Mouse (Mus musculus) cerebellum, postnatal 36 days (tissue): ENCODE measurements at regions not wholly inside any gene's neighbourhood (a gene's known extent, or its start where the extent isn't known, plus 50 kb on each side); places are given as distances from the start of the nearest gene placed in this dataset.

Source experiments
- DNase-seq, 2 experiments: peaks; one replicate each; pipeline ENCODE4 v3.0.0; 2021 to 2022; ENCODE audit warnings: mixed read lengths in 2 of 2

DNA sequence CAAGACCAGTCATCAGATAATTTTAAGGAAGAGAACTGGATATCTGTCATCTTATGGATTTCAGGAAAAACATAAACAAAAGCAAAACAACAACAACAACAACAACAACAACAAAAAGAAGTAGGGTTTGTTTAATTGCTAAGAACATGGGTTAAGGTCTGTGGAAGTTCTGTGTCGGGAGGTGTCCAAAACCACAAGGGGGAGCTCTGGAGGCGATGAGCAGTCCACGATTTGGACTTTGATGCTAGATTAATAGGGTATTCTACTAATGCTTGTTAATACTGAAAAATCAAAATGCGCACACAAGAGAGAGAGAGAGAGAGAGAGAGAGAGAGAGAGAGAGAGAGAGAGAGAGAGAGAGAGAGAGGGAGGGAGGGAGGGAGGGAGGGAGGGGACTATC is 692.0 kb upstream of the Car10 start:
- DNase-seq: peak; percentile 44 to 47

DNA sequence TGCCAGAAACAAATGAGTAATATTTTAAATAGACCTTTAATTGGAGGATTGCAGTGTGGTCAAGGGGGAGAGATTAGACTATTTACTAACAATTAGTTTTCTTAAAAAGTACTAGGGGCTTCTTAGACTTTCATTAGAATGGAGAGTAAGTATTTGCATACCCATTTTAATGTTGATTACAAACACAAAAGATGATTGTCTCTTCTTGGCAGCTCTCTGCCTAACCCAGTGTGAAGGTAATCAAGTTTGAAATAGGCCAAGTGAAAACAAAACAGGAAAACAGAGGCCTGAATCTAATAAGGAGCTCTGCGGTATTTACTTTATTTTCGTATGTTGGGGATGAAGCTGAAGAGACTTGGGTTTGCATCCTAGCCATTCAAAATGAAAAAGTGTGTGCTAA is 646.5 kb upstream of the Car10 start:
- no peak for DNase-seq

DNA sequence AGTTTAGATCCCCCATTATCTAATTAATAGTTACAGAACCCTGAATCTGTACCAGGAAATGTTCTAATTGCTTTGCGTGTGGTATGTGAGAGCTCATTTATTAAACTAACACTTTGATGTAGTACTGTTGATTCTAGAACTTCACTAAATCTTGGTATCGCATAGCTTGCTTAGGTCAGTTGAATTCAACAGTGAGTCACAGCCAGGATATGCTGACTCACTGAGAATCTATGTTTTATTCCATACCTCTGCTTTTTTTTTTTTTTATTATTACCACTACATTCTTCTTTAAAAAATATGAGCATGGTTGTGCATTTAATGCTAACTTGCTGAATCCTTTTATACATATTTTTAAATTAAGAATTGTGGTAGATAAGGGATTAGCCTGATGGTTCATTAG is 602.5 kb upstream of the Car10 start:
- no peak for DNase-seq
